8 mouse cellular contexts compared by ENCODE assay signal in the genomic region with DNA sequence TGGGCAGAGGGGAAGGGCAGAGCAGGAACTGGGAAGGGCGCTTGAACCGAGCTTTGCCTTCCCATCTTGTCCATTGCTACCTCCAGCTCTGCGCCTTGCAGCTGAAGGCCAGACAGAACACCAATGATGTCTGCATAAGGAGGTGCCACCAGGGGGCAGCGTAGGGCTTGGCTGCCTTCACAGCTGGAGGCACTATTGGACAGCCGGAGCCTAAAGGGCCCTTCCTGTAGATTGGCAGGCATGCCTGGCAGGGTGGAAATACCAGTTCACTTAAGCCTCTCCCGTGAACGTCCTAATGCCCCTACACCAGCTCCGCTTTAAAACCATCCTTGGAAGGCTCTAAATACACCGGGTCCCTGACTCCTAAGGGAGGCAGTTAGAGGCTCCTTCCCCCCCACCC. TPM values are rescaled to one million over a fixed set of nuclear protein-coding genes. Genes with fewer than 3 reads are reported as not detected.
A peak's percentile ranks its signal among the peaks of the same experiment; 100 is the strongest.
DNase-seq lines count a peak whose midpoint lies in the region; ATAC-seq lines count a peak whose summit lies in the region.

No protein-coding gene starts in this region.

- H3K4me1 ChIP-seq in intestine, embryonic 14.5 days (replicated peaks; ENCODE audit: control insufficient read depth, insufficient read depth, low read length), result peaks cover 30% of the 10 kb centered on the region

- no peaks in the 10 kb centered on the region for H3K9me3 ChIP-seq in intestine, embryonic 14.5 days (ENCODE audit: control insufficient read depth, low read length)

- no peak overlapping the region for H3K27ac ChIP-seq in intestine, embryonic 14.5 days (ENCODE audit: low read depth)

- H3K36me3 ChIP-seq in intestine, embryonic 14.5 days (ENCODE audit: control insufficient read depth, insufficient read depth, low read length), result no peaks in the 10 kb centered on the region

- intact Hi-C loops in gastrocnemius, postnatal 36 days (cut with DNase I), result loop anchor here (2.0 to 5.0 kb wide), 2 partner anchors 38 to 130 kb away; a partner anchor contains a TSS
- intact Hi-C loops in left cerebral cortex, postnatal 14 days (cut with DNase I), result loop anchor here (2.0 to 5.0 kb wide), 2 partner anchors 52 to 130 kb away; a partner anchor contains a TSS

- DNase-seq in adrenal gland, adult (ENCODE audit: inconsistent age in 2 of 2, low spot score in 1 of 2), result peak; percentile 93 to 98
- peak; percentile 96 for DNase-seq in embryo, embryonic 10 days (ENCODE audit: low spot score)
- DNase-seq in gastrocnemius, postnatal 36 days, result peak; percentile 90
- peak; percentile 94 for DNase-seq in intestine, embryonic 14.5 days (ENCODE audit: low spot score)
- DNase-seq in left cerebral cortex, postnatal 14 days (ENCODE audit: low spot score in 2 of 2), result peak; percentile 92
- DNase-seq in right cerebral cortex, postnatal 14 days, result peak; percentile 94
- DNase-seq in urinary bladder, postnatal 25 days (ENCODE audit: low spot score), result peak; percentile 90

- H3K9ac ChIP-seq in intestine, embryonic 14.5 days (ENCODE audit: low read length), result no peak overlapping the region

- 9% methylated on average over 9 of the region's 9 CpGs for WGBS in intestine, embryonic 14.5 days

- H3K4me3 ChIP-seq in intestine, embryonic 14.5 days (ENCODE audit: low read depth, low read length), result no peak overlapping the region

- peak overlapping the region; percentile 90 for H3K4me2 ChIP-seq in intestine, embryonic 14.5 days (ENCODE audit: low read length)

- H3K27me3 ChIP-seq in intestine, embryonic 14.5 days (replicated peaks; ENCODE audit: control insufficient read depth, insufficient read depth, low read length), result peaks cover 23% of the 10 kb centered on the region

- ATAC-seq in intestine, embryonic 14.5 days (replicated peaks; ENCODE audit: low FRiP score, low TSS enrichment, low read depth), result no peak
- ATAC-seq in megakaryocyte-erythroid progenitor cell, adult 5-6 weeks (replicated peaks; ENCODE audit: low FRiP score, low TSS enrichment, poor library complexity, severe bottlenecking), result peak; percentile 48; the same call in 1 of the 2 replicates

RNA-seq across cellular contexts. Expression of a gene that starts 0.7 kb away (rescaled TPM):
- 1 to 10 TPM; 3.8 to 4.0 TPM for total RNA-seq in gastrocnemius, postnatal 36 days (2021)
- polyA plus RNA-seq in intestine, embryonic 14.5 days (2014; fragmentation: Nextera tagmentation; extraction: Ambion mirVana), result 13.3 and 14.3 TPM in 2 replicates
- total RNA-seq in left cerebral cortex, postnatal 14 days (2021), result 100 to 1,000 TPM; 225 to 226 TPM
- total RNA-seq in megakaryocyte-erythroid progenitor cell, adult 5-6 weeks (2014; fragmentation: Nextera tagmentation), result 42.3 and 44.1 TPM in 2 replicates
- total RNA-seq in megakaryocyte-erythroid progenitor cell, adult 5-6 weeks (2017), result 7.4 and 7.7 TPM in 2 replicates

RNA-seq across cellular contexts. Expression of a gene that starts 2.1 kb away (rescaled TPM):
- 10 to 100 TPM; 20.0 to 22.3 TPM for total RNA-seq in gastrocnemius, postnatal 36 days (2021)
- polyA plus RNA-seq in intestine, embryonic 14.5 days (2014; fragmentation: Nextera tagmentation; extraction: Ambion mirVana), result 87.4 and 103 TPM in 2 replicates
- 10 to 100 TPM; 26.4 to 26.7 TPM for total RNA-seq in left cerebral cortex, postnatal 14 days (2021)
- total RNA-seq in megakaryocyte-erythroid progenitor cell, adult 5-6 weeks (2014; fragmentation: Nextera tagmentation), result 65.1 and 75.8 TPM in 2 replicates
- total RNA-seq in megakaryocyte-erythroid progenitor cell, adult 5-6 weeks (2017), result 6.7 and 16.1 TPM in 2 replicates

RNA-seq across cellular contexts. Expression of a gene that starts 17.7 kb away (rescaled TPM):
- not detected for total RNA-seq in gastrocnemius, postnatal 36 days (2021)
- polyA plus RNA-seq in intestine, embryonic 14.5 days (2014; fragmentation: Nextera tagmentation; extraction: Ambion mirVana), result 0.57 TPM in 1 of 2 replicates, not detected in the other
- not detected for total RNA-seq in left cerebral cortex, postnatal 14 days (2021)
- not detected in 2 replicates for total RNA-seq in megakaryocyte-erythroid progenitor cell, adult 5-6 weeks (2014; fragmentation: Nextera tagmentation)
- not detected in 2 replicates for total RNA-seq in megakaryocyte-erythroid progenitor cell, adult 5-6 weeks (2017)

RNA-seq across cellular contexts. Expression of a gene that starts 26.6 kb away (rescaled TPM):
- total RNA-seq in gastrocnemius, postnatal 36 days (2021), result 10 to 100 TPM; 58.2 to 68.0 TPM
- polyA plus RNA-seq in intestine, embryonic 14.5 days (2014; fragmentation: Nextera tagmentation; extraction: Ambion mirVana), result 89.7 and 96.0 TPM in 2 replicates
- 10 to 100 TPM; 83.4 to 94.1 TPM for total RNA-seq in left cerebral cortex, postnatal 14 days (2021)
- total RNA-seq in megakaryocyte-erythroid progenitor cell, adult 5-6 weeks (2014; fragmentation: Nextera tagmentation), result 25.9 and 31.2 TPM in 2 replicates
- 16.9 and 23.2 TPM in 2 replicates for total RNA-seq in megakaryocyte-erythroid progenitor cell, adult 5-6 weeks (2017)

RNA-seq across cellular contexts. Expression of a gene that starts 39.7 kb away (rescaled TPM):
- not detected for total RNA-seq in gastrocnemius, postnatal 36 days (2021)
- 1.0 and 1.3 TPM in 2 replicates for polyA plus RNA-seq in intestine, embryonic 14.5 days (2014; fragmentation: Nextera tagmentation; extraction: Ambion mirVana)
- not detected for total RNA-seq in left cerebral cortex, postnatal 14 days (2021)
- total RNA-seq in megakaryocyte-erythroid progenitor cell, adult 5-6 weeks (2014; fragmentation: Nextera tagmentation), result 28.5 and 40.7 TPM in 2 replicates
- total RNA-seq in megakaryocyte-erythroid progenitor cell, adult 5-6 weeks (2017), result 16.4 and 37.6 TPM in 2 replicates

Comparison
In these comparisons a context has a peak if more than half of its experiments do, and no peak if none do; other contexts are left out.
1. RNA of a gene that starts 0.7 kb away (total RNA-seq): 225 to 226 TPM in left cerebral cortex, postnatal 14 days; 7.4 to 44.1 TPM in megakaryocyte-erythroid progenitor cell, adult 5-6 weeks and 3.8 to 4.0 TPM in gastrocnemius, postnatal 36 days; every median in the first group is over 4 times any median in the second.
2. Peak in every context shown above with its lines, with median percentiles within 50 percentile points of each other: DNase-seq.